Mouse (Mus musculus) small intestine, adult 2 months (tissue): ENCODE measurements around the gene Tmem132e. TPM values are rescaled to one million over a fixed set of nuclear protein-coding genes. Genes with fewer than 3 reads are reported as not detected.

Experiments
- H3K27ac ChIP-seq: fragments of 200-500 bp; 2 replicates; pipeline ENCODE4 v1.5.1; 2012; ENCODE audit warnings: low read depth, low read length, control low read depth, inconsistent platforms; ENCODE audit not compliant: insufficient read depth
- H3K27me3 ChIP-seq: fragments of 200-500 bp; 2 replicates; pipeline ENCODE4 v1.6.1; 2012; ENCODE audit warnings: mild to moderate bottlenecking, moderate library complexity, low read length, inconsistent platforms; ENCODE audit not compliant: control insufficient read depth, insufficient read depth
- H3K36me3 ChIP-seq: fragments of 200-500 bp; 2 replicates; pipeline ENCODE4 v1.6.1; 2012; ENCODE audit warnings: mild to moderate bottlenecking, low read length, control low read depth, inconsistent platforms; ENCODE audit not compliant: control insufficient read depth, insufficient read depth
- H3K4me1 ChIP-seq: fragments of 200-500 bp; 2 replicates; pipeline ENCODE4 v1.6.1; 2012; ENCODE audit warnings: low read length, inconsistent platforms, mixed read lengths; ENCODE audit not compliant: control insufficient read depth, insufficient read depth, insufficient read length
- H3K4me3 ChIP-seq: fragments of 200-500 bp; 2 replicates; pipeline ENCODE4 v1.5.1; 2012; ENCODE audit warnings: low read depth, mild to moderate bottlenecking, control low read depth, inconsistent platforms, low read length, moderate library complexity
- CTCF ChIP-seq: fragments of 200-500 bp; IDR thresholded peaks from 2 replicates; pipeline ENCODE4 v1.5.1; 2012; ENCODE audit warnings: low read depth, mild to moderate bottlenecking, control low read depth, inconsistent platforms, low read length, moderate library complexity, mixed read lengths; ENCODE audit not compliant: insufficient replicate concordance, insufficient read length; ENCODE audit errors: extremely low read depth
- POLR2A ChIP-seq: fragments of 200-500 bp; IDR thresholded peaks from 2 replicates; pipeline ENCODE4 v1.6.1; 2012; ENCODE audit warnings: low read depth, mild to moderate bottlenecking, control low read depth, inconsistent platforms, low read length, moderate library complexity
- WGBS: fragments of 180-500 bp; shearing (Covaris S2); methylation state at CpG from one replicate; pipeline ENCODE4 v1.1.7; 2018; 5-methylcytosine and 5-hydroxymethylcytosine counted together
- polyA plus RNA-seq: library from polyadenylated mRNA; depleted of rRNA; stranded (reverse); fragments of >200 nt; gene quantifications from 2 replicates; pipeline ENCODE4 v1.2.3, GENCODE M21; 2012

Gene Tmem132e
- polyA plus RNA-seq, 1 experiment, result 3.7 TPM

DNA sequence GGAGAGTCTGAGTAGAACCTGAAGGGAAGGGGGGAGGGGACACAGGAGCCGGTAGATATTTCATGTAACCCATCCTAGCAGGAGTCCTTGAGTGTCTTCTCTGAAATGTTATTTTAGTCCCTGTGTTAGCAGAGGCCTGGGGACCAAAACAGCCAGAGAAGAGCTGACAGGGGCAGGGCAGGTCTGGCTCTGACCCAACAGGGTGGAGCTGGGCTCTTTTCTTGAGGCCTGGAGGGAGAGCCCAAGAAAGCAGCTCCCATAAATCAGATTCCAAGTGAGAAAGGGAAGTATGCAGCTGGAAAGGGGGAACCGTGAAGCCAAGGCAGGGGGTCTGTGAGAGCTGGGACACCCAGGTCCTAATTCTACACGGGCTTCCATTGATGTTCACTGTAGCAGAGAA lies 16.9 kb downstream of the Tmem132e start:
- H3K36me3 ChIP-seq, result no peaks in the 10 kb centered on the region
- H3K4me3 ChIP-seq, result no peak overlapping the region
- H3K27me3 ChIP-seq, result no peaks in the 10 kb centered on the region
- H3K4me1 ChIP-seq, result no peaks in the 10 kb centered on the region
- 68% methylated on average over 3 of the region's 3 CpGs for WGBS
- TF ChIP-seq POLR2A (no peak), CTCF (no peak)
- no peak overlapping the region for H3K27ac ChIP-seq

DNA sequence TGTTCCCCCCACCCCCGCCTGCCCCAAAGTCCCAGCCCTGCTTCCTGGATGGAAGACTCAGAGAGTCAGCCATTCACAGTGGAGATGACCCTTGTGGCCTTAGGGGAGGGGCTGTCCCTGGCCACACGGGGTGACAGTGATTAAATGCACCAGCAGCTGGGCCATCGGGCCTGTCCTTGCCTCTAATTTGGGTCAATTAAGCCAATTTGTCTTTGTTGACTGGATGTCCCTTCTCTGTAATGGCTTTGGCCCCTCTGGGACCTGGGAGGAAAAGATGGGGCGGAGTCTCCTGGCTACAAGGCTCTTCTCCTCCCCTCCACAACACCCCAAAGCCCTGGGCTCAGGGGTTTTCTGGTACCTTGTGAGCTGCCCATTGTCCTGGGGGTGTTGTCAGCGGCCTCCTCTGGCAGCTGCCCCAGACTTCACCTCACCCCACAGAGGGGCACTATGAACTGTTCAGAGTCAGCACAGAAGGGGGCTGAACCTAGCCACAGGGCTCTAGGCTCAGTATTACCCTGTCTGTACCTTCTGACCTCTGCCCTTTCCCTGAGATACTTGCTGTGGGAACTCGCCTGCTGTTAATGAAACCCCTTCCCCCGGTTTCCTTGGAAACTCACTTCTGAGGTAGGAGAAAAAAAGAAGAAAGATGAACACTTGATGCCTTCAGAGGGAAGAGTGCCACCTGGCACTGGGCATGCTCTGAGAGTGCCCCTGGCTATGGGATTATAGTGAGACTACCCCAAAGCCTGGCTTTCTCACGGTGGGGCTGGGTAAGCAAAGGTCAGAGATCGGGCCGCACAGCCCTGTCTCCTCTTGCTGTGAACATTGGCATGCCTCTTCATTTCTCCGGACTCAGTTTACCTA lies 17.9 kb downstream of the Tmem132e start:
- WGBS, result 49% methylated on average over 11 of the region's 11 CpGs
- Histone ChIP-seq H3K4me1 (no peaks in the 10 kb centered on the region), H3K27me3 (no peaks in the 10 kb centered on the region), H3K36me3 (no peaks in the 10 kb centered on the region), H3K27ac (no peak overlapping the region), H3K4me3 (no peak overlapping the region)
- no peak for TF ChIP-seq CTCF
- TF ChIP-seq POLR2A, result no peak

DNA sequence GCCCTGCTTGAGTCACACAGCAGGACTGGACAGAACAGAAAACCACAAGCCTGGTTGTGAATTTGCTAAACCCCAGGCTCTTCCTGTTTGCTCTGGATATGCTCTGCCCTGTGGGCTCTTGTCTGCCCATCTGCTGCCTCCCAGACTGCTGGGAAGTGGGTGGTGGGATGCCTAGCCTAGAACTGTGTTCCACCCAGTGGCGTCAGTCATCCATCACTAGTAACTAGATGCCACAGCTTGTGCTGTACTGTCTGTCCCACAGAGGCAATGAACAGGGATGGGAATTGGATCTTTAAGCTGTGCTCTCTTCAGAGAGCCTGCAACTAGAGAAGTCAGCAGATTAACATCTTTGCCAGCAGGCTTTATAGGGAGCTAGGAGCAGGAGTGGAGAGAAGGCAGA lies 23.8 kb downstream of the Tmem132e start:
- Histone ChIP-seq H3K4me3 (no peak overlapping the region), H3K4me1 (no peaks in the 10 kb centered on the region), H3K36me3 (no peaks in the 10 kb centered on the region), H3K27me3 (no peaks in the 10 kb centered on the region), H3K27ac (no peak overlapping the region)
- TF ChIP-seq POLR2A (no peak), CTCF (no peak)
- WGBS, result 68% methylated on average over 1 of the region's 1 CpGs

DNA sequence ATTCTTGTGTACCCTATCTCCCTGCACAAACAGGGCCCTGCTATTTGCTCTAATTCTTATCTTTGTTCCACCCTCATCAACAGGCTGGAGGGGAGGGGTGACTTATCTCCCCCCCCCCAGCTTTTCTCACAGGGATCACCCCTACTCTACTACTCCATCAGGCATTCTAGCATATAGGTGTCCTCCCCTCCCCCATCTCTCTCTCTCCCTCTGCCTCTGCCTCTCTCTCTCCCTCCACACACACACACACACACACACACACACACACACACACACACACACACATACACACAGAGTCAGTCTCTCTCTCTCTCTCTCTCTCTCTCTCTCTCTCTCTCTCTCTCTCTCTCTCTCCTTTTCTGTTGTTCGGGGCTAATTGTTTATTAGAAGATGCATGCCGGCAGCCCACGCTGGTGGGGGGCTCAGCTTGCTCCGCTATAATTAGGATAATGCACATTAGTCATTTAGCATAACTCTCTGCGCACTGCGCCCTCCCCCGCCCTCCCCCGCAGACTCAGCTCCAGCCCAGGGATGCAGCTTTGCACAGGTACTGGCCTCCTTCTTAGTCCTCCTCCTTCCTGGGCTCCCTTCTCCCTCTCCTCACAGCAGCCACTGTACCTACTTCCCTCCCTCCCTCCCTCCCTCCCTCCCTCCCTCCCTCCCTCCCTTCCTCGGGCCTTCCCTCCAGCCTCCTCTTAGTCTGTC lies 29.8 kb downstream of the Tmem132e start:
- Histone ChIP-seq H3K27ac (no peak overlapping the region), H3K4me3 (no peak overlapping the region), H3K36me3 (no peaks in the 10 kb centered on the region), H3K27me3 (no peaks in the 10 kb centered on the region; the same call in 1 of the 2 replicates), H3K4me1 (no peaks in the 10 kb centered on the region)
- TF ChIP-seq CTCF, result no peak
- no peak for TF ChIP-seq POLR2A
- 47% methylated on average over 8 of the region's 9 CpGs for WGBS

DNA sequence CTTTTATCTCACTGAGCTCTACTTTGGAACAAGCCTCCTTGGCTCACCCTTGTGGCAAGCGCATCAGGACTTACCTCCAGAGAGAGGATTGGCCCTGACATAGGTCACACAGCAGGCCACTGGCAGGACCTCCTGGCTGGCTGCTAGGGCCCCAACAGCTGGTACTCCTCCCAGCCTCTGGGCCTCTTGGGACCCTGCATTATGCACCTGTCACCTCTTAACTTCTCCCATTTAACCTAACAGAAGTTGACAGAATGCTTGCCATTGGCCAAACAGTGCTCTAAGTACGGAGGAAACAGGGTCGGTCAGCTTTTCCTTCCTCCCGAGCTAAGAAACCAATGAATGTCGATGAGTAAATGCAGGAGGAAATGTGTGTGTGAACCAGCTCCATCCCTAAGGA lies 33.2 kb downstream of the Tmem132e start:
- Histone ChIP-seq H3K4me1 (no peaks in the 10 kb centered on the region), H3K4me3 (no peak overlapping the region), H3K27me3 (no peaks in the 10 kb centered on the region; the same call in 1 of the 2 replicates), H3K36me3 (no peaks in the 10 kb centered on the region), H3K27ac (no peak overlapping the region)
- WGBS, result 61% methylated on average over 5 of the region's 5 CpGs
- TF ChIP-seq POLR2A (no peak), CTCF (no peak)

DNA sequence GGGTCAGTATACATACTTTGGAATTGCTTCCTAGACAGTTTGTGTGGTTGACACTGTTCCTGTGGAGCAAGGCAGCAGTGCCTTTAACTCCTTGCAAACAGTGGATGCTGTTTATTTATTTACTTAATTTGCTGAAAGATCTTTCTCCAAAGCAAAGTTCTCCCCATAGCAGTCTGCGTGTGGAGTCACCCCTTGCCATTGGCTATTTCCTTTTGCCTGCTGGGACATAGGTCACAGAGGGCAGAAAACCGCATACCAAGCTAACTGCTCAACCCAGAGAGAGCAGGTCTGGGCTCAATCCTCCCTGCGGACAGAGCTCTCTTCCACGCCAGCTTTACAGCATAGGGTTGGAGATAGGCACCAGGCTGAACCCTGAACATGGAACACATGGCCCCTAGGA lies 34.8 kb downstream of the Tmem132e start:
- TF ChIP-seq CTCF, result no peak
- Histone ChIP-seq H3K27ac (no peak overlapping the region), H3K27me3 (no peaks in the 10 kb centered on the region; the same call in 1 of the 2 replicates), H3K4me1 (no peaks in the 10 kb centered on the region), H3K4me3 (no peak overlapping the region), H3K36me3 (no peaks in the 10 kb centered on the region)
- 39% methylated on average over 4 of the region's 4 CpGs for WGBS

DNA sequence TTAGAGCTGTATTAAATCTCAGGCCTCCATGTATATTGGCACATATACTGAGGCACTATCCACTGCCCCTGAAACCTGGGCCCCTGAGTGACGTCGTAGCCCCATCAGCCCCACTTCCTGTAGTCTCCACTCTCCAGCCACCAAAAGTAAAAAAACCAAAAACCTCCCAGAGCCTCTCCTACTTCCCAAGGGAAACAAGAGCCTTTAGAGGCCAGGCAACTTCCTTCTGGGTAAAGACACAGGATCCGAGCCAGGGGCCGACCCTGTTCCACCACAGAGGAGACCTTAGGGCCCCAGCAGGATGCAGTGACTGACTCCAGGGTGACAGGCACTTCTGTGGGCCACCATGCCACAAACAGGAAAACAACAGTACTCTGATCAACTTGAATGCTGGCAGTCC lies 40.1 kb downstream of the Tmem132e start:
- H3K27ac ChIP-seq, result no peak overlapping the region
- WGBS, result 74% methylated on average over 4 of the region's 4 CpGs
- TF ChIP-seq POLR2A (no peak), CTCF (no peak)

More for the DNA sequence above, 40.1 kb downstream of the Tmem132e start:
- Histone ChIP-seq H3K27me3 (peaks cover 4% of the 10 kb centered on the region; the same call in 1 of the 2 replicates), H3K36me3 (no peaks in the 10 kb centered on the region), H3K4me1 (no peaks in the 10 kb centered on the region), H3K4me3 (no peak overlapping the region)
